Mouse (Mus musculus): ENCODE measurements around the gene Mki67.

The Mki67 gene

GRCm38 (mm10) chr7:135652781-135653180 is 63.4 kb downstream of the Mki67 start:
- CTCF ChIA-PET = interaction anchor here in 3 of 4 experiments (0.6 to 1.9 kb wide), 9 partner anchors 11 to 973 kb away, joined by 3 to 12 read pairs (median 5); no protein-coding TSS in a partner anchor

GRCm38 (mm10) chr7:135651831-135652511 is 64.2 kb downstream of the Mki67 start:
- POLR2A ChIA-PET = interaction anchor here in 2 of 4 experiments (0.7 kb wide), 3 partner anchors 34 to 813 kb away, joined by 3 to 4 read pairs (median 4); no protein-coding TSS in a partner anchor
- CTCF ChIA-PET = interaction anchor here (0.7 to 1.9 kb wide), 9 partner anchors 10 to 972 kb away, joined by 3 to 12 read pairs (median 5); no protein-coding TSS in a partner anchor

More at GRCm38 (mm10) chr7:135652781-135653180, 63.4 kb downstream of the Mki67 start:
- POLR2A ChIA-PET = interaction anchor here in 2 of 4 experiments (0.7 to 1.2 kb wide), 2 partner anchors 11 to 33 kb away, joined by 4 read pairs; no protein-coding TSS in a partner anchor

- ChIA-PET CTCF (no interaction called here), POLR2A (no interaction called here)
Observed at GRCm38 (mm10) chr7:135650061-135650460, 66.1 kb downstream of the Mki67 start.

- CTCF ChIA-PET = no interaction called here
Observed at GRCm38 (mm10) chr7:135649306-135649705, 66.9 kb downstream of the Mki67 start.

DNA sequence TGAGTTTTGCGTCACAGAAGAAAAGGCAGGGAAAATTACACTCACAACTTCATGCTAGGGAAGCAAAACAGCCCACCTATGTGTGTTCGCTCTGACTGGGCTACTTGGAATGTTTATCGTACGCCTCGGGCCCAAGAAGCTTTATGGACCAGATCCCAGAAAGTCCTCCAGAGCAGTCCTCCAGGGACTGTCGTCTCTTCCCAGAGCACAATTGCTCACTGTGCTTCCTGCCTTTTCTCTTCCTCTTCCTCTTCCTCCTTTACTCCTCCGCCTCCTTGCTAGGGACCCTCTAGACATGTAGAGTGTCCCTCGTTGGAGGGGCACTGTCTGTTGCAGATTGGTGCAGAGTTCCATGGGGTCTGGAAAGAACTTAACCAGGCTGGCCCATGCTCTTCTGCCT is 67.3 kb downstream of the Mki67 start:
- ChIA-PET CTCF (no interaction called here), POLR2A (no interaction called here)

More at GRCm38 (mm10) chr7:135649306-135649705, 66.9 kb downstream of the Mki67 start:
- POLR2A ChIA-PET = no interaction called here

DNA sequence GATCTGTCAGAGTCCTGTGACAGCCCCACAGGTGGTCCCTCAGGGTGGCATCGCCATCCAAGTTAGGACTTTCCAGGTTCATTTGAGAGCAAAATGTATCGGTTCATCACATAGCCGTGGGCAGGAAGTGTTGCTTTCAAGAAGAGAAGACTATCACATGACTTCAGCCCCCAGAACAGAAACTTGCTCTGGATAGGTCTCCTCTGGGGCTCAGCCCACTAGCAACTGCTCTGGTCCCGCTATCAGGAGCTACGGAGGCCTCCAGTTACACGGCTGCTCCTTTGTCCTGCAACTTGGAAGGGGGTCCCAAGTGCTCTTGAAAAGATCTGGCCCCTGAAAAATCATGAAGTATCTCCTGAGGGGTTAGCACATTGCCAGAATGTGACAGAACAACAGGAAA is 69.2 kb downstream of the Mki67 start:
- POLR2A ChIA-PET = interaction anchor here in 2 of 4 experiments (0.6 to 2.4 kb wide), 2 partner anchors 9 to 1187 kb away, joined by 7 to 9 read pairs; no protein-coding TSS in a partner anchor
- CTCF ChIA-PET = interaction anchor here in 1 of 4 experiments (0.6 kb wide), 1 partner anchor 240 kb away, joined by 3 read pairs; no protein-coding TSS in a partner anchor

DNA sequence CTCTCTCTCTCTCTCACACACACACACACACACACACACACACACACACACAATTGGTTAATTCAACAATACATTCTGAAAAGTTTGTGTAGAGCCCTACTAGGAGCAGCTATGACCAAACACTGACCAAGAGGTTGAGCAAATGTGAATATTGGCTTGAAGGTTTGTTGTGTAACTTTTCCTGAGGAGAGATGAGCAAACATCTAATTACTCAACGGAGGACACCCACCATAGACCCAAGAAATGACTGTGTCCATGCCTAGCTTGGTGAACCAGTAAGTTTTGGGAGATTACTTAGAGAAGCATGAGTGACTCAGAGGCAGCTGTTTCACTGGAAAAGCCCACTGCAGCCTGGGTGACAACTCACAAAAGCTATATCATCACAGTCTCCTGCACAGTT is 71.7 kb downstream of the Mki67 start:
- ChIA-PET CTCF (interaction anchor here in 1 of 4 experiments (0.6 kb wide), 1 partner anchor 13 kb away, joined by 4 read pairs; no protein-coding TSS in a partner anchor), POLR2A (interaction anchor here in 1 of 4 experiments (0.6 kb wide), 1 partner anchor 616 kb away, joined by 3 read pairs; no protein-coding TSS in a partner anchor)

GRCm38 (mm10) chr7:135641698-135642507 is 74.3 kb downstream of the Mki67 start:
- CTCF ChIA-PET = interaction anchor here (0.5 to 3.7 kb wide), 26 partner anchors 10 to 1227 kb away, joined by 3 to 17 read pairs (median 4); partner anchors contain the start of gene Ptpre (in 2 of the 4)
- POLR2A ChIA-PET = interaction anchor here in 2 of 4 experiments (0.6 to 1.5 kb wide), 5 partner anchors 10 to 156 kb away, joined by 3 to 4 read pairs (median 3); no protein-coding TSS in a partner anchor

Data from embryonic stem cell, embryonic (primary cell).